Mouse (Mus musculus) kidney, postnatal 0 days (tissue): ENCODE measurements around the gene Ptprn2. TPM values are rescaled to one million over a fixed set of nuclear protein-coding genes. Genes with fewer than 3 reads are reported as not detected.

Experiments used
- ATAC-seq: fragments of 200-750 bp; cut with Nextera tagmentation; replicated peaks from 2 replicates; pipeline ENCODE4 v1.8.0; 2017; ENCODE audit warnings: low read depth, moderate number of reproducible peaks, moderate TSS enrichment, moderate library complexity; ENCODE audit not compliant: low FRiP score
- DNase-seq: peaks from one replicate; pipeline ENCODE4 v3.0.0-alpha.2; 2016; ENCODE audit warnings: low spot score
- H3K27ac ChIP-seq: fragments of 300-500 bp; sonication (generic); 2 replicates; pipeline ENCODE4 v1.5.1; 2014; ENCODE audit warnings: mild to moderate bottlenecking
- H3K27me3 ChIP-seq: fragments of 300-500 bp; sonication (generic); 2 replicates; pipeline ENCODE4 v1.6.1; 2014; ENCODE audit warnings: low read length, mixed read lengths; ENCODE audit not compliant: insufficient read depth
- H3K36me3 ChIP-seq: fragments of 300-500 bp; sonication (generic); 2 replicates; pipeline ENCODE4 v1.6.1; 2014; ENCODE audit warnings: low read length, mixed read lengths; ENCODE audit not compliant: insufficient read depth
- H3K4me1 ChIP-seq: fragments of 300-500 bp; sonication (generic); replicated peaks from 2 replicates; pipeline ENCODE4 v1.6.1; 2014; ENCODE audit warnings: antibody characterized with exemption, low read length, mixed read lengths; ENCODE audit not compliant: insufficient read depth
- H3K4me2 ChIP-seq: fragments of 300-500 bp; sonication (generic); 2 replicates; pipeline ENCODE4 v1.6.1; 2014; ENCODE audit warnings: mild to moderate bottlenecking, low read length, moderate library complexity, mixed read lengths
- H3K4me3 ChIP-seq: fragments of 300-500 bp; sonication (generic); replicated peaks from 2 replicates; pipeline ENCODE4 v1.5.1; 2014; ENCODE audit warnings: low read depth, low read length
- H3K9ac ChIP-seq: fragments of 300-500 bp; sonication (generic); 2 replicates; pipeline ENCODE4 v1.6.1; 2014; ENCODE audit warnings: low read depth, low read length
- H3K9me3 ChIP-seq: fragments of 300-500 bp; sonication (generic); replicated peaks from 2 replicates; pipeline ENCODE4 v1.6.1; 2016; ENCODE audit warnings: low read length, inconsistent platforms, mixed read lengths
- CTCF ChIP-seq: IDR thresholded peaks from 2 replicates; pipeline ENCODE4 v1.5.1; 2016; ENCODE audit warnings: antibody characterized with exemption, low read depth, mild to moderate bottlenecking, moderate library complexity
- WGBS: fragments of 180-500 bp; shearing (Covaris S2); extraction: QIAGEN DNeasy Blood & Tissue Kit; methylation state at CpG from one replicate; pipeline ENCODE4 v1.1.7; 2014; 5-methylcytosine and 5-hydroxymethylcytosine counted together
- polyA plus RNA-seq: library from polyadenylated mRNA; unstranded; fragments of >200 nt; fragmentation: Nextera tagmentation; extraction: Ambion mirVana; gene quantifications from 2 replicates; pipeline ENCODE4 v1.2.1, GENCODE M21; 2015

Gene Ptprn2
- polyA plus RNA-seq, 1 experiment from 2014 or later, result 0.03 TPM

DNA sequence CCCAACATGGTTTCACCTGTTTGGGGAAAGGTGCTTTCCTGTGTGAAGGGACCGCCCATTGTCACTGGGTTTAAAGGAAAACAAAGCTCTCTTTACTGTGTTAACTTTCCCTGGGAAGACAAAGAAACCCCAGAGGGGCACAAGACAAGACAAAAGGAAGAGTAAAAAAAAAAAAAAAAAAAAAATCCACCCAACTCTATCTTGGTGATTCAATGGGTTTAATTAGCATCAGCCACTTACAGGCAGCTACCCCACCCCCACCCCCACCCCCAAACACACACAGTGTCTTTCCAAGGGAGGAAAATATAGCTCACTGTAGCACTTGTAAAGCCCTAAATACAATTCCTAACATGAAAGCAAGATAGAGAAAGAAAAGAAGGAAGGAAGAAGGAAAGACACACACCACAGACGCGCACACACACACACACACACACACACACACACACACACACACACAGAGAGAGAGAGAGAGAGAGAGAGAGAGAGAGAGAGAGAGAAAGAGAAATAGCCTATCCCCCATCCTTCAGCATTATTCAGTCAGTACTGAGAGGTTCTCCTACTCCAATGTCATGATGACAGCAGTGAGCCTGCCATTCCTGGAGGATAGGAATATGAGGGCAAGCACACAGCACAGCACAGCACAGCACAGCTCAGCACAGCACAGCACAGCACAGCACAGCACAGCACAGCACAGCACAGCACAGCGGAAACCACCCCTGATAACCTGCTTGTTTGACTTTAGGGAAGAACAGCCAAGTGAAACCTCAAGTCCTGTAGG lies 462.8 kb downstream of the Ptprn2 start:
- Histone ChIP-seq H3K36me3 (no peaks in the 10 kb centered on the region), H3K27ac (no peak overlapping the region), H3K4me1 (no peaks in the 10 kb centered on the region), H3K4me2 (no peak overlapping the region), H3K9me3 (no peaks in the 10 kb centered on the region), H3K27me3 (no peaks in the 10 kb centered on the region), H3K4me3 (no peak overlapping the region), H3K9ac (no peak overlapping the region)
- WGBS, result 77% methylated on average over 4 of the region's 4 CpGs
- no peak for TF ChIP-seq CTCF
- ATAC-seq, result no peak
- DNase-seq, result no peak

GRCm38 (mm10) chr12:116949726-116950125 lies 464.2 kb downstream of the Ptprn2 start:
- WGBS, result 69% methylated on average over 3 of the region's 3 CpGs
- H3K27me3 ChIP-seq, result no peaks in the 10 kb centered on the region
- H3K9ac ChIP-seq, result no peak overlapping the region
- no peak overlapping the region for H3K4me3 ChIP-seq
- no peaks in the 10 kb centered on the region for H3K36me3 ChIP-seq
- no peak overlapping the region for H3K27ac ChIP-seq
- H3K4me2 ChIP-seq, result no peak overlapping the region
- TF ChIP-seq CTCF, result no peak
- DNase-seq (no peak), ATAC-seq (no peak)
- H3K4me1 ChIP-seq, result no peaks in the 10 kb centered on the region
- no peaks in the 10 kb centered on the region for H3K9me3 ChIP-seq

DNA sequence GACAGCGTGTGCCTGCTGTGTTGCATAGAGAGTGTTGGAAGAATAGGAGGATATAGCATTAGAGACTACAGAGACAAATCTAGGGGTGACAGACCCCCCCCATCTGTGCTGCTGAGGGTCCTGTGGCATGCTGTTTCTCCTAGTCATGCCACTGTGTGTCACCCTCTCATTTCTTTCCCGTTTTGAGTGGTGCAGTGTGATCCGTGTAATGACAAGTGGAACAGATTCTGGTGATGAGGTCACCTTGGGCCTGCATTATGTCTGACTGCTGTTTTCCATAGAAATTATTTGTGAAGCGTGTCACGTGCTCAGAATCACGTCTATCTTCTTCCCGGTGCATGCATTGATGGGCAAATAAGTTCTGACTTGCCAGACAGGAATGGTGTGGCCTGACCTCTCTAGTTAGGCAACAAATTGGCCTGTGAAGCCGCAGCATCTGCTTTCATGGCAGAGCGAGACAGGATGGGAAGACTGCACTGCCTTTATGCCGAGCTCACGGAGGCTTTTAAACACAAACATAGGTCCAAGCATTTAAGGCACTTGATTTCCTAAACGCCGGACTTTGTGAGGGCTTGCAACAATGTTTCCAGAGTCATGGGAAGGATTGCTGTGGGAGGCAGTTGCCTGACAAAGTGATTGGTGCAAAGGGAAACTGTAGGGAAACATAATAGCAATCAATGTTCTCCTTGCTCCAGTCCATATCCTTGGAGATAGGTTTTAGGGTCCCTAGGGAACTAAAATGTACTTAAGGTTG lies 467.1 kb downstream of the Ptprn2 start:
- no peak overlapping the region for H3K9ac ChIP-seq
- no peak for DNase-seq
- no peaks in the 10 kb centered on the region for H3K36me3 ChIP-seq
- H3K9me3 ChIP-seq, result no peaks in the 10 kb centered on the region
- no peak overlapping the region for H3K4me3 ChIP-seq
- no peak overlapping the region for H3K4me2 ChIP-seq
- H3K27ac ChIP-seq, result no peak overlapping the region
- no peak for ATAC-seq
- WGBS, result 80% methylated on average over 13 of the region's 13 CpGs
- no peaks in the 10 kb centered on the region for H3K27me3 ChIP-seq
- no peak for TF ChIP-seq CTCF
- no peaks in the 10 kb centered on the region for H3K4me1 ChIP-seq

- H3K4me1 ChIP-seq, result no peaks in the 10 kb centered on the region
- H3K9ac ChIP-seq, result no peak overlapping the region
- no peaks in the 10 kb centered on the region for H3K27me3 ChIP-seq
- 80% methylated on average over 2 of the region's 2 CpGs for WGBS
- no peak for TF ChIP-seq CTCF
- H3K27ac ChIP-seq, result no peak overlapping the region
- no peaks in the 10 kb centered on the region for H3K36me3 ChIP-seq
- ATAC-seq, result no peak
- H3K4me3 ChIP-seq, result no peak overlapping the region
- no peaks in the 10 kb centered on the region for H3K9me3 ChIP-seq
- H3K4me2 ChIP-seq, result no peak overlapping the region
- no peak for DNase-seq
Observed at GRCm38 (mm10) chr12:116959164-116959563, 473.6 kb downstream of the Ptprn2 start.

GRCm38 (mm10) chr12:116963906-116964305 lies 478.4 kb downstream of the Ptprn2 start:
- Histone ChIP-seq H3K4me1 (no peaks in the 10 kb centered on the region), H3K9ac (no peak overlapping the region), H3K9me3 (no peaks in the 10 kb centered on the region), H3K4me2 (no peak overlapping the region), H3K4me3 (no peak overlapping the region), H3K36me3 (no peaks in the 10 kb centered on the region), H3K27ac (no peak overlapping the region), H3K27me3 (no peaks in the 10 kb centered on the region)
- WGBS, result 100% methylated on average over 1 of the region's 1 CpGs
- TF ChIP-seq CTCF, result no peak
- ATAC-seq, result no peak
- DNase-seq, result no peak

GRCm38 (mm10) chr12:116968215-116968939 lies 482.9 kb downstream of the Ptprn2 start:
- TF ChIP-seq CTCF, result no peak
- ATAC-seq, result no peak
- H3K27me3 ChIP-seq, result no peaks in the 10 kb centered on the region

More at GRCm38 (mm10) chr12:116968215-116968939, 482.9 kb downstream of the Ptprn2 start:
- Histone ChIP-seq H3K4me1 (no peaks in the 10 kb centered on the region), H3K9ac (no peak overlapping the region), H3K36me3 (no peaks in the 10 kb centered on the region), H3K4me2 (no peak overlapping the region), H3K27ac (no peak overlapping the region), H3K9me3 (no peaks in the 10 kb centered on the region), H3K4me3 (no peak overlapping the region)
- DNase-seq, result no peak
- WGBS, result 66% methylated on average over 8 of the region's 8 CpGs
